Mouse (Mus musculus) MEL (cell line): ENCODE data around the gene Zfp28.

ENCODE experiments used
- CHD1 ChIP-seq: IDR thresholded peaks from 2 replicates; pipeline ENCODE4 v1.6.1; 2012; ENCODE audit warnings: low read depth, mild to moderate bottlenecking, inconsistent platforms, low read length, improper control_type of control experiment
- CTCF ChIP-seq, 3 experiments: IDR thresholded peaks in 2 of 3; conservative IDR thresholded peaks in 1 of 3; 2 replicates each; pipeline ENCODE4 v1.5.1; 2011 to 2012; ENCODE audit warnings: low read length in 3 of 3, low read depth in 2 of 3, mild to moderate bottlenecking in 2 of 3, improper control_type of control experiment in 1 of 3, inconsistent platforms in 1 of 3, mixed read lengths in 1 of 3, moderate library complexity in 1 of 3; ENCODE audit not compliant: control insufficient read depth in 1 of 3, insufficient read depth in 1 of 3, poor library complexity in 1 of 3, severe bottlenecking in 1 of 3
- EP300 ChIP-seq, 2 experiments: IDR thresholded peaks; 2 replicates each; pipeline ENCODE4 v1.6.1; 2011; ENCODE audit warnings: improper control_type of control experiment in 2 of 2, low read length in 2 of 2, low read depth in 1 of 2, mild to moderate bottlenecking in 1 of 2
- MXI1 ChIP-seq: IDR thresholded peaks from 2 replicates; pipeline ENCODE4 v1.6.1; 2011; ENCODE audit warnings: mild to moderate bottlenecking, low read depth, low read length, improper control_type of control experiment
- POLR2A ChIP-seq, 2 experiments: IDR thresholded peaks; 2 replicates each; pipeline ENCODE4 v1.6.1; 2011 to 2012; ENCODE audit warnings: low read length in 2 of 2, mild to moderate bottlenecking in 2 of 2, control low read depth in 1 of 2, improper control_type of control experiment in 1 of 2, low read depth in 1 of 2, moderate library complexity in 1 of 2; ENCODE audit not compliant: control insufficient read depth in 1 of 2, insufficient read depth in 1 of 2, poor library complexity in 1 of 2
- RCOR1 ChIP-seq: IDR thresholded peaks from 2 replicates; pipeline ENCODE4 v1.6.1; 2012; ENCODE audit warnings: low read depth, mild to moderate bottlenecking, inconsistent platforms, low read length, improper control_type of control experiment
- SMC3 ChIP-seq: IDR thresholded peaks from 2 replicates; pipeline ENCODE4 v1.6.1; 2011; ENCODE audit warnings: low read depth, low read length, improper control_type of control experiment
- TCF12 ChIP-seq: IDR thresholded peaks from 2 replicates; pipeline ENCODE4 v1.6.1; 2014; ENCODE audit warnings: low read depth, mild to moderate bottlenecking, inconsistent platforms, low read length, improper control_type of control experiment, moderate library complexity
- USF1 ChIP-seq: IDR thresholded peaks from 2 replicates; pipeline ENCODE4 v1.6.1; 2014; ENCODE audit warnings: low read depth, mild to moderate bottlenecking, inconsistent platforms, low read length, improper control_type of control experiment, moderate library complexity

DNA sequence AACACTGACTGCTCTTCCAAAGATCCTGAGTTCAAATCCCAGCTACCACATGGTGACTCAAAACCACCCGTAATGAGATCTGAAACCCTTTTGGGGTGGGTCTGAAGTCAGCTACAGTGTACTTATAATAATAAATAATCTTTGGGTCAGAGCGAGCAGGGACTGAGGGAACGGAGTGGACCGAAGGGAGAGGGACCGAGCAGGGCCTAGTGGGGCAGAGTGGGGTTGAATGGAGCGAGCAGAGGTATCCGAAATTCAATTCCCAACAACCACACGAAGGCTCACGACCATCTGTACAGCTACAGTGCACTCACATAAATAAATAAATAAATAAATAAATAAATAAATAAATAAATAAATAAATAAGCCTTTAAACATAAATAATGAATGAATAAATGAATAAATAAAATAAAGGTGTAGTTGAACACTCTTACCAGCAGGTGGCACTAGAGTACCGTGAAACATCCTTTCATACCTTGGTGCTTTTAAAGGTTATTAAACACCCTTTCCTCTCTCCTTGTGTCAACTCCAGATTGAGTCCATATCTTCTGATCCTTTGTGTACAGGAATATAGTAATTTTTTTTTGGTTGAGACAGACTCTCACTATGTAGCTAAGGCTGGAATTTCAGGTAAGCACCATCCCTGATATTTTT, 24.0 kb upstream of the Zfp28 start:
- no peak for TF ChIP-seq POLR2A (IDR thresholded peaks at IDR 0.05; ENCODE audit: control insufficient read depth in 1 of 2, insufficient read depth in 1 of 2, low read depth in 1 of 2, low read length in 2 of 2, poor library complexity in 1 of 2)
- no peak for TF ChIP-seq MXI1
- TF ChIP-seq TCF12, result no peak
- no peak for TF ChIP-seq EP300 (IDR thresholded peaks at IDR 0.05; ENCODE audit: low read depth in 1 of 2, low read length in 2 of 2)
- peak; percentile 68 for TF ChIP-seq SMC3
- TF ChIP-seq CTCF (IDR thresholded peaks at IDR 0.05 in 2 of 3, conservative IDR thresholded peaks at IDR 0.05 in 1 of 3; ENCODE audit: control insufficient read depth in 1 of 3, insufficient read depth in 1 of 3, low read depth in 2 of 3, low read length in 3 of 3, poor library complexity in 1 of 3, severe bottlenecking in 1 of 3), result peak; percentile 46 to 75 (median 48)
- no peak for TF ChIP-seq USF1
- TF ChIP-seq RCOR1, result no peak
- TF ChIP-seq CHD1, result no peak
